Mouse (Mus musculus): Measurements from ENCODE around the gene Cacna1g.
A peak's percentile ranks its signal among the peaks of the same experiment; 100 is the strongest.

Cacna1g gene

DNA sequence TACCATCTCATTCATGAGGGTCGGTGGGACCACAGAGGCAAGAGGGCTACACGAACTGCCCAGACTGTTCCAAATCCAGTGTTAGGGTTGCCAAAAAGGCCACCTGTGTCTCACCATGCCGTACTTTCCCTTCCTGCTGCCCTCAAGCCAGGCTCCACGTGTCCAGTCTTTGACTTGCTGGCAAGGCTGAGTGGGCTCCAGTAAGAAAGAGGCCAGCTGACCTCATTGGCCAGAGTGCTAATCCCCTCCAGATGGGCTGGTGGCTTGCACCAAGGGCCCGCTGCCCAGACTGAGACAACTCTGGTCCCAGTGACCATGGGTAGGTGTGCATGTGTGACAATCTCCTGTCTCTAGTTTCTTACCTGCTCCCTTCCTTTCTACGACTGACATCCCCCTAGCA lies 3.7 kb upstream of the Cacna1g start:
- DNase-seq = no peak

GRCm38 (mm10) chr11:94475722-94476121 lies 1.7 kb upstream of the Cacna1g start:
- no peak for DNase-seq

DNA sequence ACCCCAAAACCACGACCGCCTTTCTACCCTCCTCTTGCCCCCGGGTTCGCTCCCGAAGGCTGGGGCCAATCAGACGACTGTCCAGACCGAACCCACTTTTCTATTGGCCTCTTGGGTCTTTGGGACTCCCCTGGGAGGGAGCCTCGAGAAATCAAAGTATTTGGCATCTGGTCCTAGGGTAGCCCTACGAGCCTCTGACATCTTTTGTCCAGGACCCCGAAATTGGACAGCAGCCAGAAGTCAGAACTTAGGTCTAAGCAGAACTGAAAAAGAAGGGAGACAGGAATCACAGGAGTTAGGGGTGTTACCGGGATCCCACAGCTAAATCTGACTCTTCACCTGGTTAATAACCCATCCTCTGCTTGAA lies 529 bp upstream of the Cacna1g start:
- no peak for DNase-seq

GRCm38 (mm10) chr11:94472916-94473706 lies 887 bp downstream of the Cacna1g start:
- peak; percentile 12 for DNase-seq

- no peak for DNase-seq
These were observed 1.4 kb downstream of the Cacna1g start for GRCm38 (mm10) chr11:94472585-94472915.

- no peak for DNase-seq
These were observed 2.0 kb downstream of the Cacna1g start for GRCm38 (mm10) chr11:94471740-94472584.

DNA sequence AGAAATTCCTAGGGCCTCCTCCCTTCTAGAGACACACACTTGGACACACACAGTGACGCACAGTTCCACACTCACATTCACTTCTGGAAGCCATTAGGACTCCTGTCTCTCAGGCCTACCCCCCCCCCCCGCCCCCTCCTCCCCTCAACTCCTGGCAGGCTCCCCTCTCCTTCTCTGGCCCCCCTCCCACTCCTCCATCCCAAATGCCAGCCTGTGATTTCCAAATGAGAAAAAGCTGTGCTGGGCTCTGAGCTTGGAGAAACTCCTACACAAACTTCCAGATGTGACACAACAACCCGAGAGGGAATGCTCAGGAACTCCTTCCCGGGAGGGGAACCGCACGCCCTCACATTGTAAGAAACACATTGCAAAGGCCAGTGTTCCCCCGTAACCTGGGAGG lies 3.6 kb downstream of the Cacna1g start:
- no peak for DNase-seq

DNA sequence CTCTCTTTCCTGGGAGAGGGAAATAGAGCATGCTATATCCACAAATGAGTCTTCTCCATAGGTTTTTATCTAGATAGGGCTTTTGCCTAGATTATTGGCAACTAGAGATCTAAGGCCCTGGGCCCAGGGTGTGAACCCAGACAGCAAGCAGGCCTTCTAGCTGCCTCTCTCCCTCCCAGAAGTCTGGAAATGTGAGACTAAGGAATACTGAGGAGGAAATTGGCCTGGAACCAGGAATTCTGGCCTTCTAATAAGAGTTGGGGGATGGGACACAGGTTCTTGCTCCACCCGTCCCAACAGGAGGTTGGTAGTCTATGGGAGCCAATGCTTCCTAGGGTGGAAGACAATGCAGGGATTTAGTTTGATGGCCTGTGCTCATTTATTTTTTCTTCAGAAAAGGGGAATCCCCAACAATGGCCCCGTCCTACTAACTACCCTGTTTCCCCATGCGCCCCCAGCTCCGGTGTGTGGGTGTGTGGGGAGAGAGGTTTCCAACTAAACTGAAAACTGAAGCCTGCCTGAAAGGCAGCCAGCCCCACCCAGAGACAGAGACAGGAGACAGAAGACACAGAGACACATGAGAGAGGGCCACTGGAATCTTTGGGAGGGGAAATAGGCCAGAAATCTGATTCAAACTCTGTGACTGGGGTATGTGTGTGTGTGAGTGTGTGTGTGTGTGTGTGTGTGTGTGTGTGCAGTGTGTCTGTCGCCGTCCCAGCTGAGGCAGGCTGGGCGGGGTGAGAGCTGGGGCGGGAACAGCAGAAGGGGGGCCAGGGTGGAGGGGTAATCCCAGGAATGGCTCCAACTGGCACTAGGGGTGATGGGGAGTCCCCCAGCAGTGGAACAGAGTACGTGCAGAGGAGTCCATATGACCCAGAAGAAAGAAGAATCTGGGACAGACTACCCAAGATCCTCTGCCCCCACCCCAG lies 4.6 kb downstream of the Cacna1g start:
- DNase-seq = no peak

GRCm38 (mm10) chr11:94468582-94469064 lies 5.4 kb downstream of the Cacna1g start:
- DNase-seq = no peak

DNA sequence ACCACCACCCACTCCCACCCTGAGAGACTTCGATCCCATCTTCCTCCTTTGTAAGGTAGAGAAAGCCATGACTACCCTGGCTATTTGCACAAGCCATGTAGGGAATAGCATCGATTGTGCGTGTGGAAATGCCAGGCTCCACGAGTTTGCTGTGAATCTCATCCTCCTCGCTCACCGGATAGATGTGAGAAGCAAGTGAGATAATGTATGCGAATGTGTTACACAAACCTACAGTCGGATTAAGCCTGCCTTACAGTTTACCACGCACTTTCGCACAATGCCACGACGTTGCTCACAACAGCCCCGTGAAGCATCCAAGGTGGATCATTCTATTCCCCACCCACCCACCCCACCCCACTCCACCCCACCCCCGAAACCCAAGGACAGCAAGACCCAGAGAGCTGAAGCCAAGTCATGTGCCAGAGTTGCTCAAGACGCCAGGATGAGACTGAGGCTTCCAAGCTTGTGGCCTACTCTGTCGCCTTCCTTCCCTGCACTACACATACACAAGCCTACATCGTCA lies 7.6 kb downstream of the Cacna1g start:
- DNase-seq = no peak

GRCm38 (mm10) chr11:94464170-94464569 lies 9.8 kb downstream of the Cacna1g start:
- no peak for DNase-seq

GRCm38 (mm10) chr11:94461856-94462255 lies 12.1 kb downstream of the Cacna1g start:
- no peak for DNase-seq

GRCm38 (mm10) chr11:94457001-94457400 lies 17.0 kb downstream of the Cacna1g start:
- DNase-seq = no peak

DNA sequence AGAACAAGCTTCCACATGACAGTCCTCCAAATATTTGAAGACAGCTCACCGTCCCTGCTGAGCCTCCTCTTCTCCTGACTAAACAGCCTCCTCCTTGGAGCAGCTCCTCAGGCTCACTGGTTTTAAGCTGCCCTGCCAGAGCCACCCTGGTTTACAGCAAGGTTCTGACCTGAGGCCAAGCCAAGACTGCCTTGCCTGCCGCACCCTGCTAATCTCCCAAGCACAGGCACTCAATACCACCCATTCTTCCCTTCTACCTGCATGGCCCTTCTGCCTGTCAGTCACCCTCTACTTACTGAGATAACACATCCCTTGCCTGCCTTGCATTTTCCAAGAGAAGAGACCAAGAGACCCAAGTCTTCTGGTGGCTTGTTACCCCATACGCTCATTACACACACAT lies 17.7 kb downstream of the Cacna1g start:
- no peak for DNase-seq

DNA sequence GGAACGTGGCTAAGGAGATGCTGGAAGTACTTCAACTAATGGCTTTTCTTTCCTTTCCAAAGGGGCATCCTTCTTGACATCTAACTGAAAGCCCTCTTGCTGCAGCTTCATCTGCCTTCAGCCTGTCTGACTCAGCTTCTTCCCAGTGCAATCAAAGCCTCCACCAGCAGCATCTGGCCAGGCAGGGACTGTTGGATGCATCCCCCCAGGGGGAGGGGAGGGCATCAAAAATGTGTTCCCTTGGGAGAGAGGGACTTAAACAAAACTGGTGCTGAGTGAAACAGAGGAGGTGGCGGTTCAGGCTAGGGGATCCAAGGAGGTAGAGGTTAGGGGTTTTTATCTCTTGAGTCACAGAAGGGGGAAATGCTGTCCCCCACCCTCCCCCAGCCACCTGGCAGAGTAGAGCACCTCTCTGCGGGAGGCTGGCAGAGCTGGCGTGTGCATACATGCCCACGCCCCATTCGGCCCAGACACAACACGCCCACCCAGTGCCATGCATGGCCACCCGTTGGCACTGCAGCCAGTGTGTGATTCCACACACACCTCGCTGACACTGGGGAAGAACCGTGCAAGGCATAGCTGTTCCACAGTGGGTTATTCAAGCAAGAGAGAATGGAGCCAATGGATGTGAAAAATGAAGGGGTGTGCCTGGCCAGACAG lies 18.7 kb downstream of the Cacna1g start:
- no peak for DNase-seq

DNA sequence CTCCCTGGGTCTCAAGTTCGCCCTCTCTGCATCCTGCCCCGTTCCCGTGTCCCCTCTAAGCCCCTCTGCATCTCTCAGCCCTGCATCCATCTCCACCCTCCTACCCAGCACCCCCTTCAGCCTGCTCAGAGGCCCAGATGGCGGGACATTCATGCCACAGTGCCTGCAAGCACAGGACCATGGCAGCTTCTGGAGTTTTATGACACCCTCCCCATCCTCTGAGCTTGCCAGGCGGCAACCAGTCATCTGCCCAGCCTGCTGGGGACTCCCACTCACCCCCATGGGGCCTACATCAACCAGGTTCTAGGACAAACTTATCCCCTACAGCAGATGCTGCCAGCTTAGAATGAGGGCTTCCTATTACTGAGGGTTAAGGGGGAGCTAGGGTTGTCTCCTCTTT lies 19.2 kb downstream of the Cacna1g start:
- no peak for DNase-seq

- no peak for DNase-seq
These were observed 22.8 kb downstream of the Cacna1g start for GRCm38 (mm10) chr11:94451091-94451773.

DNA sequence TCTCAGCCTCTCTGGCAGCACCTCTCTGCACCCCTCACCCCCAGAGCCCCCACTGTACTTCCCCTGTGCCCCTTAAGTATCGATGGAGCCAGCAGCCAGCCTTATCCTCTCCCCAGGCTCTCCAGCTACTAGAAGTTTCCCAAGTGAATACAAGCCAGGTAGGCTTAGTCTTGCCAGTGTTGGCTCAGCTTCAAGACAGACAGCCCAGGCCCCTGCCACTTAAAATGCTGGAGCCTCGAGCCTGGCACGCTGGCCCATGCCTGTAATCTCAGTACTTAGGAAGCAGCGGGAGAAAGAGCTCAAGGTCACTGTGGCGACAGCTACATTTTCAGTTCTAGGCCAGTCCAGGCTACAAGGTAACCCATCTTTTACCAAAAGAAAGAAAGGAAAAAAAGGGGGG lies 24.1 kb downstream of the Cacna1g start:
- no peak for DNase-seq

DNA sequence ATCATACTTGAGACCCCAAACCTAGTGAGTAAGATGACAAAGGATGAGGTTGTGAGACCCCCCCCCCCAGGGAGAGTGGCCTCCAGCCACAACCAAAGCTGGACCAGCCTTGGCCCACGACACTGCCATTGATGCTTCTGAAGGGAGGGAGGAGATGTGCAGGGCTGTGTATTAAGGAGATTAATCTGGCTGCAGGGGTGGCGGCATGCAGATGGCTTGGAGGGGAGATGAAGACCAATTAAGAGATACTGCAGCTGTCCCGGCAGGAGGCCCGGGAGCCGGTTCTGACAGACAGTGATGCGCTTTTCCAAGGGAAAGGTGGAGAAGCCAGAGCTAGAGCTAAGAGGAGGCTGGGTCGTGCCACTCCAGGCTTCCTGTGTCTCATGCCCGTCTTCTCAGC lies 24.8 kb downstream of the Cacna1g start:
- no peak for DNase-seq

DNA sequence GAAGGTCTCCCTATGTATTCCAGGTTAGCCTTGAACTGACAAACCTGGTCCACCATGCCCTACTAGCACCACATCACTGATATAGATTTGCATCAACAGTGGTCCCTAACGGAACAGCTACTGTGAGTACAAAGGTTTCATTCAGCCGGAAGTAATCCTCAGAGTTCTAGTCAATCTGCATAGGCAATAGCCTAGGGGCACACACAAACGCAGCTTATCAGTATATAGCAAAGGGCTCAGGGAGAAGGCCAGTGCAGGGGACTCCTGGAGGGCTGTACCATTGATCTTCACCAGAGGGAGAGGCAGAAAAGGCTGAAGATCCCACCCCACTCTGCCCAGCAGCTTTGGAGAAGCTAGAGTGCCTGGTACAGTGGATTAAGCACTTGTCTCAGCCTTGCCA lies 27.0 kb downstream of the Cacna1g start:
- DNase-seq = no peak

DNA sequence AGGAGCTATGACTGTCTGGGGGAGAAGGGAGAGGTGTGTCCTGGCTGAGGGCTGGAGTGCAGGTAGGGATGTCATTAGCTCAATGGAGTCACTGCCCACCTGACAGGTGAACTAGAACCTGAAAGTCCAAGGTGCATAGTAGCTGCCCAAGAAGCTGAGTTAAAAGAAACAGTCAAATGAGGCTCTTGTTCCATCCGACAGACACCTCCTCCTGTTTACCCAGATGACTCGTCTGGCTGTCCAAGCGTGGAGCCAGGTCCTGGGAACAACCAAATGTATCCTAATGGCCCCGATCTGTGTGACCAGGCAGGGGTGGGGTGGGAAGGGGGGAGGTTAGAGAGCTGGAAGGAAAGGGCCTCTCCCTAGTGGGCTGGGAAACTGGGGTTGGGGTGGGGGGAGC lies 28.7 kb downstream of the Cacna1g start:
- no peak for DNase-seq

- no peak for DNase-seq
These were observed 29.2 kb downstream of the Cacna1g start for GRCm38 (mm10) chr11:94444829-94445228.
